Comparison of ENCODE assay signal across 12 mouse cellular contexts in genomic region chr4:115856282-115856681, GRCm38 (mm10). TPM values are rescaled to one million over a fixed set of nuclear protein-coding genes. Genes with fewer than 3 reads are reported as not detected.
DNase-seq lines count a peak whose midpoint lies in the region; ATAC-seq and TF ChIP-seq lines count a peak whose summit lies in the region.
"Had no signal": no experiment of that assay in that cellular context is flagged by ENCODE, and none has a peak within 500 bp of the region (broad histone marks: within the 10 kb centered on the region; RNA-seq: fewer than 3 reads in every experiment).

No protein-coding gene starts in this region.

- DNase-seq in forebrain, embryonic 14.5 days (ENCODE audit: low spot score) = no peak
- DNase-seq in gastrocnemius, postnatal 4 days (ENCODE audit: low spot score in 2 of 2) = no peak
- DNase-seq in layer of hippocampus, postnatal 14 days (ENCODE audit: low spot score in 2 of 2) = no peak

- no peak for ATAC-seq in forebrain, embryonic 15.5 days (replicated peaks)
- no peak for ATAC-seq in forebrain, embryonic 14.5 days
- ATAC-seq in limb, embryonic 13.5 days (ENCODE audit: low FRiP score, low read depth) = no peak
- ATAC-seq in midbrain, embryonic 13.5 days = peak; percentile 37
- no peak for ATAC-seq in monocyte, adult 5-6 weeks (replicated peaks; ENCODE audit: insufficient number of reproducible peaks, low FRiP score, low TSS enrichment, poor library complexity, severe bottlenecking)

- no peak overlapping the region for H3K4me2 ChIP-seq in forebrain, embryonic 15.5 days (replicated peaks)
- H3K4me2 ChIP-seq in forebrain, embryonic 14.5 days (ENCODE audit: low read length) = no peak overlapping the region
- no peak overlapping the region for H3K4me2 ChIP-seq in limb, embryonic 13.5 days (replicated peaks)
- H3K4me2 ChIP-seq in midbrain, embryonic 13.5 days (replicated peaks) = no peak overlapping the region
- H3K4me2 ChIP-seq: lung, embryonic 15.5 days had no signal

- no peak for TF ChIP-seq CTCF in bone marrow macrophage, adult 2 months (IDR thresholded peaks at IDR 0.05; ENCODE audit: low read depth, low read length)

- TF ChIP-seq POLR2A in bone marrow macrophage, adult 2 months (IDR thresholded peaks at IDR 0.05; ENCODE audit: borderline replicate concordance, low read depth, low read length) = no peak

- H3K27ac ChIP-seq in forebrain, embryonic 15.5 days (replicated peaks) = no peak overlapping the region
- H3K27ac ChIP-seq in forebrain, embryonic 14.5 days (ENCODE audit: low read depth, low read length) = no peak overlapping the region; the same call in 1 of the 2 replicates
- peak overlapping the region; percentile 77 for H3K27ac ChIP-seq in bone marrow macrophage, adult 2 months (ENCODE audit: insufficient read depth, low read depth, low read length)
- no peak overlapping the region for H3K27ac ChIP-seq in limb, embryonic 13.5 days
- H3K27ac ChIP-seq in midbrain, embryonic 13.5 days = peak overlapping the region; percentile 68
- H3K27ac ChIP-seq: lung, embryonic 15.5 days had no signal

- no peaks in the 10 kb centered on the region for H3K27me3 ChIP-seq in forebrain, embryonic 15.5 days
- H3K27me3 ChIP-seq in forebrain, embryonic 14.5 days (replicated peaks; ENCODE audit: control insufficient read depth, insufficient read depth, low read length) = no peaks in the 10 kb centered on the region
- 0 out of 2 replicates have a peak, but pooled peaks cover 7% of the 10 kb centered on the region for H3K27me3 ChIP-seq in limb, embryonic 13.5 days
- H3K27me3 ChIP-seq in midbrain, embryonic 13.5 days = no peaks in the 10 kb centered on the region
- H3K27me3 ChIP-seq: lung, embryonic 15.5 days had no signal

- H3K36me3 ChIP-seq in forebrain, embryonic 15.5 days = peaks cover 5% of the 10 kb centered on the region
- peaks cover 30% of the 10 kb centered on the region; the same call in 1 of the 2 replicates for H3K36me3 ChIP-seq in forebrain, embryonic 14.5 days (ENCODE audit: control insufficient read depth, insufficient read depth, low read length)
- H3K36me3 ChIP-seq in limb, embryonic 13.5 days = peaks cover 61% of the 10 kb centered on the region
- H3K36me3 ChIP-seq in midbrain, embryonic 13.5 days = peaks cover 41% of the 10 kb centered on the region

- no peak overlapping the region for H3K4me3 ChIP-seq in forebrain, embryonic 15.5 days
- no peak overlapping the region for H3K4me3 ChIP-seq in forebrain, embryonic 14.5 days (ENCODE audit: low read depth, low read length)
- H3K4me3 ChIP-seq in bone marrow macrophage, adult 2 months (ENCODE audit: insufficient read depth, low read length) = no peak overlapping the region
- no peak overlapping the region for H3K4me3 ChIP-seq in limb, embryonic 13.5 days
- no peak overlapping the region for H3K4me3 ChIP-seq in midbrain, embryonic 13.5 days (replicated peaks)
- H3K4me3 ChIP-seq: lung, embryonic 15.5 days had no signal

- H3K4me1 ChIP-seq in forebrain, embryonic 15.5 days = peaks cover 20% of the 10 kb centered on the region
- H3K4me1 ChIP-seq in forebrain, embryonic 14.5 days (ENCODE audit: control insufficient read depth, insufficient read depth, low read length) = peaks cover 10% of the 10 kb centered on the region
- H3K4me1 ChIP-seq in bone marrow macrophage, adult 2 months (ENCODE audit: control insufficient read depth, insufficient read depth, low read length) = peaks cover 52% of the 10 kb centered on the region
- peaks cover 35% of the 10 kb centered on the region for H3K4me1 ChIP-seq in limb, embryonic 13.5 days
- H3K4me1 ChIP-seq in midbrain, embryonic 13.5 days (replicated peaks) = peaks cover 38% of the 10 kb centered on the region
- H3K4me1 ChIP-seq: lung, embryonic 15.5 days had no signal

- 0 out of 2 replicates have a peak overlapping the region, but pooled peaks have one; percentile 7 for H3K9ac ChIP-seq in forebrain, embryonic 15.5 days (replicated peaks)
- no peak overlapping the region; the same call in 1 of the 2 replicates for H3K9ac ChIP-seq in forebrain, embryonic 14.5 days (ENCODE audit: low read length)
- H3K9ac ChIP-seq in limb, embryonic 13.5 days = peak overlapping the region; percentile 43; the same call in 1 of the 2 replicates
- H3K9ac ChIP-seq in midbrain, embryonic 13.5 days (replicated peaks) = peak overlapping the region; percentile 16; the same call in 1 of the 2 replicates
- H3K9ac ChIP-seq: lung, embryonic 15.5 days had no signal

- WGBS in forebrain, embryonic 15.5 days = 34% methylated on average over 4 of the region's 4 CpGs
- 43% methylated on average over 4 of the region's 4 CpGs for WGBS in forebrain, embryonic 14.5 days
- WGBS in limb, embryonic 13.5 days = 68% methylated on average over 4 of the region's 4 CpGs
- 29% methylated on average over 4 of the region's 4 CpGs for WGBS in midbrain, embryonic 13.5 days

- no peaks in the 10 kb centered on the region for H3K9me3 ChIP-seq in forebrain, embryonic 15.5 days
- H3K9me3 ChIP-seq in forebrain, embryonic 14.5 days (replicated peaks; ENCODE audit: control insufficient read depth, low read length) = no peaks in the 10 kb centered on the region
- H3K9me3 ChIP-seq in limb, embryonic 13.5 days = no peaks in the 10 kb centered on the region
- H3K9me3 ChIP-seq in midbrain, embryonic 13.5 days = no peaks in the 10 kb centered on the region
- H3K9me3 ChIP-seq: lung, embryonic 15.5 days had no signal

RNA-seq across cellular contexts. Expression of gene Mknk1, which starts 17.3 kb away (rescaled TPM):
- polyA plus RNA-seq in forebrain, embryonic 15.5 days (2015; fragmentation: Nextera tagmentation; extraction: Ambion mirVana) = 22.1 and 24.8 TPM in 2 replicates
- 19.6 and 20.0 TPM in 2 replicates for polyA plus RNA-seq in forebrain, embryonic 14.5 days (2014; fragmentation: Nextera tagmentation; extraction: Ambion mirVana)
- polyA plus RNA-seq in bone marrow macrophage, adult 2 months (2012; ENCODE audit: insufficient read depth, insufficient read length, missing spikeins) = 138 and 149 TPM in 2 replicates
- polyA plus RNA-seq in limb, embryonic 13.5 days (2015; fragmentation: Nextera tagmentation; extraction: Ambion mirVana) = 29.6 and 32.9 TPM in 2 replicates
- 23.3 and 25.7 TPM in 2 replicates for polyA plus RNA-seq in midbrain, embryonic 13.5 days (2015; fragmentation: Nextera tagmentation; extraction: Ambion mirVana)
- 10 to 100 TPM; 45.8 to 47.8 TPM for total RNA-seq in gastrocnemius, postnatal 4 days (2021)
- 10 to 100 TPM; 42.8 to 46.9 TPM for total RNA-seq in layer of hippocampus, postnatal 14 days (2021)
- 80.9 to 129 TPM (median 98.0 TPM) in 3 replicates for total RNA-seq in monocyte, adult 5-6 weeks (2017)

RNA-seq across cellular contexts. Expression of gene Kncn, which starts 27.9 kb away (rescaled TPM):
- not detected in 2 replicates for polyA plus RNA-seq in forebrain, embryonic 15.5 days (2015; fragmentation: Nextera tagmentation; extraction: Ambion mirVana)
- polyA plus RNA-seq in forebrain, embryonic 14.5 days (2014; fragmentation: Nextera tagmentation; extraction: Ambion mirVana) = 0.31 TPM in 1 of 2 replicates, not detected in the other
- not detected in 2 replicates for polyA plus RNA-seq in bone marrow macrophage, adult 2 months (2012; ENCODE audit: insufficient read depth, insufficient read length, missing spikeins)
- polyA plus RNA-seq in limb, embryonic 13.5 days (2015; fragmentation: Nextera tagmentation; extraction: Ambion mirVana) = not detected in 2 replicates
- polyA plus RNA-seq in midbrain, embryonic 13.5 days (2015; fragmentation: Nextera tagmentation; extraction: Ambion mirVana) = 0.24 TPM in 1 of 2 replicates, not detected in the other
- not detected for total RNA-seq in gastrocnemius, postnatal 4 days (2021)
- under 1 TPM; 0.26 to 0.55 TPM for total RNA-seq in layer of hippocampus, postnatal 14 days (2021)
- not detected in 3 replicates for total RNA-seq in monocyte, adult 5-6 weeks (2017)
- total RNA-seq: adrenal gland, postnatal 4 days had no signal
- polyA plus RNA-seq: lung, embryonic 15.5 days; stomach, embryonic 16.5 days had no signal

RNA-seq across cellular contexts. Expression of gene Mob3c, which starts 28.4 kb away (rescaled TPM):
- 5.2 and 5.9 TPM in 2 replicates for polyA plus RNA-seq in forebrain, embryonic 15.5 days (2015; fragmentation: Nextera tagmentation; extraction: Ambion mirVana)
- polyA plus RNA-seq in forebrain, embryonic 14.5 days (2014; fragmentation: Nextera tagmentation; extraction: Ambion mirVana) = 3.1 and 3.9 TPM in 2 replicates
- polyA plus RNA-seq in bone marrow macrophage, adult 2 months (2012; ENCODE audit: insufficient read depth, insufficient read length, missing spikeins) = 25.3 and 27.5 TPM in 2 replicates
- 12.6 and 14.4 TPM in 2 replicates for polyA plus RNA-seq in limb, embryonic 13.5 days (2015; fragmentation: Nextera tagmentation; extraction: Ambion mirVana)
- polyA plus RNA-seq in midbrain, embryonic 13.5 days (2015; fragmentation: Nextera tagmentation; extraction: Ambion mirVana) = 4.0 and 4.9 TPM in 2 replicates
- 1 to 10 TPM; 5.5 to 8.1 TPM for total RNA-seq in gastrocnemius, postnatal 4 days (2021)
- total RNA-seq in layer of hippocampus, postnatal 14 days (2021) = 1 to 10 TPM; 3.9 TPM
- total RNA-seq in monocyte, adult 5-6 weeks (2017) = 17.7 to 25.1 TPM (median 19.5 TPM) in 3 replicates

RNA-seq across cellular contexts. Expression of gene 6430628N08Rik, which starts 34.2 kb away (rescaled TPM):
- 0.20 TPM in 1 of 2 replicates, not detected in the other for polyA plus RNA-seq in forebrain, embryonic 15.5 days (2015; fragmentation: Nextera tagmentation; extraction: Ambion mirVana)
- not detected in 2 replicates for polyA plus RNA-seq in forebrain, embryonic 14.5 days (2014; fragmentation: Nextera tagmentation; extraction: Ambion mirVana)
- polyA plus RNA-seq in bone marrow macrophage, adult 2 months (2012; ENCODE audit: insufficient read depth, insufficient read length, missing spikeins) = not detected in 2 replicates
- not detected in 2 replicates for polyA plus RNA-seq in limb, embryonic 13.5 days (2015; fragmentation: Nextera tagmentation; extraction: Ambion mirVana)
- polyA plus RNA-seq in midbrain, embryonic 13.5 days (2015; fragmentation: Nextera tagmentation; extraction: Ambion mirVana) = 0.12 and 0.32 TPM in 2 replicates
- not detected for total RNA-seq in gastrocnemius, postnatal 4 days (2021)
- not detected for total RNA-seq in layer of hippocampus, postnatal 14 days (2021)
- not detected in 3 replicates for total RNA-seq in monocyte, adult 5-6 weeks (2017)
- total RNA-seq: adrenal gland, postnatal 4 days had no signal
- polyA plus RNA-seq: cortical plate, adult 2 months; lung, embryonic 15.5 days; stomach, embryonic 16.5 days had no signal

Comparison
In these comparisons a context has a peak if more than half of its experiments do, and no peak if none do; other contexts are left out.
1. H3K27ac ChIP-seq: peak in bone marrow macrophage, adult 2 months (single experiment) and midbrain, embryonic 13.5 days (single experiment); none in forebrain, embryonic 15.5 days (single experiment), forebrain, embryonic 14.5 days (single experiment) and limb, embryonic 13.5 days (single experiment).